Mouse (Mus musculus): Measurements from ENCODE around the gene Ecel1. TPM values are rescaled to one million over a fixed set of nuclear protein-coding genes. Genes with fewer than 3 reads are reported as not detected.

Gene Ecel1
- total RNA-seq (2015) = not detected in 2 replicates
- not detected in 2 replicates for total RNA-seq (2017)

- no peak for ATAC-seq (ENCODE audit: poor library complexity, severe bottlenecking)
Observed at GRCm38 (mm10) chr1:87156199-87156587, at the start of gene Ecel1. Gene Ecel1 (minus strand): TSS chr1:87156521.

GRCm38 (mm10) chr1:87205502-87205901, 49.2 kb upstream of the Ecel1 start:
- ATAC-seq (ENCODE audit: poor library complexity, severe bottlenecking) = no peak

- ATAC-seq (ENCODE audit: poor library complexity, severe bottlenecking) = no peak
Observed at GRCm38 (mm10) chr1:87205038-87205437, 48.7 kb upstream of the Ecel1 start.

GRCm38 (mm10) chr1:87204465-87204864, 48.1 kb upstream of the Ecel1 start, which contains the start of gene Chrng:
Gene Chrng (plus strand): TSS chr1:87204657.
- no peak for ATAC-seq (ENCODE audit: poor library complexity, severe bottlenecking)

- no peak for ATAC-seq (ENCODE audit: poor library complexity, severe bottlenecking)
Observed at GRCm38 (mm10) chr1:87203779-87204178, 47.5 kb upstream of the Ecel1 start.

- ATAC-seq (ENCODE audit: poor library complexity, severe bottlenecking) = no peak
Observed at GRCm38 (mm10) chr1:87201848-87202247, 45.5 kb upstream of the Ecel1 start.

GRCm38 (mm10) chr1:87200811-87201210, 44.5 kb upstream of the Ecel1 start:
- ATAC-seq (ENCODE audit: poor library complexity, severe bottlenecking) = no peak

GRCm38 (mm10) chr1:87198119-87199065, 42.1 kb upstream of the Ecel1 start:
- ATAC-seq (ENCODE audit: poor library complexity, severe bottlenecking) = no peak

GRCm38 (mm10) chr1:87197296-87197695, 41.0 kb upstream of the Ecel1 start:
- no peak for ATAC-seq (ENCODE audit: poor library complexity, severe bottlenecking)

- no peak for ATAC-seq (ENCODE audit: poor library complexity, severe bottlenecking)
Observed at GRCm38 (mm10) chr1:87190429-87190828, 34.1 kb upstream of the Ecel1 start, which contains the start of gene Chrnd. Gene Chrnd (plus strand): TSS chr1:87190607.

- peak; percentile 69 for ATAC-seq (ENCODE audit: poor library complexity, severe bottlenecking)
Observed at GRCm38 (mm10) chr1:87187037-87187355, 30.7 kb upstream of the Ecel1 start.

- peak; percentile 26; the same call in 1 of the 2 replicates for ATAC-seq (ENCODE audit: poor library complexity, severe bottlenecking)
Observed at GRCm38 (mm10) chr1:87186261-87187036, 30.1 kb upstream of the Ecel1 start.

GRCm38 (mm10) chr1:87185526-87185925, 29.2 kb upstream of the Ecel1 start:
- no peak for ATAC-seq (ENCODE audit: poor library complexity, severe bottlenecking)

- peak; percentile 49 for ATAC-seq (ENCODE audit: poor library complexity, severe bottlenecking)
Observed at GRCm38 (mm10) chr1:87184751-87185139, 28.4 kb upstream of the Ecel1 start.

- ATAC-seq (ENCODE audit: poor library complexity, severe bottlenecking) = no peak
Observed at GRCm38 (mm10) chr1:87183998-87184750, 27.9 kb upstream of the Ecel1 start.

- ATAC-seq (ENCODE audit: poor library complexity, severe bottlenecking) = no peak
Observed at GRCm38 (mm10) chr1:87183013-87183412, 26.7 kb upstream of the Ecel1 start, which contains the start of gene Prss56. Gene Prss56 (plus strand): TSS chr1:87183313.

GRCm38 (mm10) chr1:87180896-87181295, 24.6 kb upstream of the Ecel1 start:
- ATAC-seq (ENCODE audit: poor library complexity, severe bottlenecking) = peak; percentile 43; the same call in 1 of the 2 replicates

GRCm38 (mm10) chr1:87175852-87176292, 19.6 kb upstream of the Ecel1 start:
- ATAC-seq (ENCODE audit: poor library complexity, severe bottlenecking) = no peak

- peak; percentile 54; the same call in 1 of the 2 replicates for ATAC-seq (ENCODE audit: poor library complexity, severe bottlenecking)
Observed at GRCm38 (mm10) chr1:87174006-87174955, 18.0 kb upstream of the Ecel1 start.

Measured in megakaryocyte, adult 5-6 weeks (primary cell).